Mouse (Mus musculus) lung, embryonic 16.5 days (tissue): ENCODE data around the gene Hoxd8. TPM values are rescaled to one million over a fixed set of nuclear protein-coding genes. Genes with fewer than 3 reads are reported as not detected.
A peak's percentile ranks its signal among the peaks of the same experiment; 100 is the strongest.

Source experiments
- ATAC-seq: fragments of 200-750 bp; cut with Nextera tagmentation; 2 replicates; pipeline ENCODE4 v1.8.0; 2017; ENCODE audit warnings: low read depth, mild to moderate bottlenecking, moderate library complexity
- H3K27ac ChIP-seq: fragments of 300-500 bp; sonication (generic); 2 replicates; pipeline ENCODE4 v1.5.1; 2014; ENCODE audit warnings: mild to moderate bottlenecking, control low read depth, low read length
- H3K27me3 ChIP-seq: fragments of 300-500 bp; sonication (generic); 2 replicates; pipeline ENCODE4 v1.6.1; 2014; ENCODE audit warnings: low read depth, low read length, mixed read lengths; ENCODE audit not compliant: control insufficient read depth, insufficient read depth
- H3K36me3 ChIP-seq: fragments of 300-500 bp; sonication (generic); 2 replicates; pipeline ENCODE4 v1.6.1; 2014; ENCODE audit warnings: low read length; ENCODE audit not compliant: control insufficient read depth, insufficient read depth
- H3K4me1 ChIP-seq: fragments of 300-500 bp; sonication (generic); replicated peaks from 2 replicates; pipeline ENCODE4 v1.6.1; 2014; ENCODE audit warnings: low read length, mixed read lengths; ENCODE audit not compliant: control insufficient read depth, insufficient read depth
- H3K4me2 ChIP-seq: fragments of 300-500 bp; sonication (generic); 2 replicates; pipeline ENCODE4 v1.6.1; 2014; ENCODE audit warnings: low read depth, low read length, control low read depth
- H3K4me3 ChIP-seq: fragments of 300-500 bp; sonication (generic); 2 replicates; pipeline ENCODE4 v1.5.1; 2014; ENCODE audit warnings: mild to moderate bottlenecking, low read length, control low read depth
- H3K9ac ChIP-seq: fragments of 300-500 bp; sonication (generic); 2 replicates; pipeline ENCODE4 v1.6.1; 2014; ENCODE audit warnings: low read length, control low read depth
- H3K9me3 ChIP-seq: fragments of 300-500 bp; sonication (generic); 2 replicates; pipeline ENCODE4 v1.6.1; 2016; ENCODE audit warnings: low read length; ENCODE audit not compliant: control insufficient read depth
- WGBS: fragments of 180-500 bp; shearing (Covaris S2); extraction: QIAGEN DNeasy Blood & Tissue Kit; methylation state at CpG from one replicate; pipeline ENCODE4 v1.1.7; 2014; 5-methylcytosine and 5-hydroxymethylcytosine counted together
- polyA plus RNA-seq: library from polyadenylated mRNA; unstranded; fragments of >200 nt; fragmentation: Nextera tagmentation; extraction: Ambion mirVana; gene quantifications from 2 replicates; pipeline ENCODE4 v1.2.1, GENCODE M21; 2015

The Hoxd8 gene
- polyA plus RNA-seq, 1 experiment from 2014 or later = 0.20 TPM

GRCm38 (mm10) chr2:74720955-74721491, 16.6 kb downstream of the Hoxd8 start:
- WGBS = 9% methylated on average over 5 of the region's 5 CpGs
- Histone ChIP-seq H3K27ac (no peak overlapping the region), H3K4me1 (no peaks in the 10 kb centered on the region; the same call in 1 of the 2 replicates), H3K27me3 (peaks cover 96% of the 10 kb centered on the region), H3K4me3 (no peak overlapping the region), H3K9me3 (no peaks in the 10 kb centered on the region), H3K4me2 (no peak overlapping the region), H3K9ac (no peak overlapping the region), H3K36me3 (no peaks in the 10 kb centered on the region)
- no peak for ATAC-seq

- WGBS = 10% methylated on average over 6 of the region's 6 CpGs
- H3K4me1 ChIP-seq = no peaks in the 10 kb centered on the region
- H3K4me2 ChIP-seq = no peak overlapping the region
- ATAC-seq = no peak
- H3K27ac ChIP-seq = no peak overlapping the region
- no peak overlapping the region for H3K4me3 ChIP-seq
- no peak overlapping the region for H3K9ac ChIP-seq
- no peaks in the 10 kb centered on the region for H3K9me3 ChIP-seq
- H3K36me3 ChIP-seq = no peaks in the 10 kb centered on the region
- H3K27me3 ChIP-seq = peaks cover 97% of the 10 kb centered on the region
These were observed 17.5 kb downstream of the Hoxd8 start for GRCm38 (mm10) chr2:74721882-74722281.

- no peak overlapping the region for H3K9ac ChIP-seq
- 9% methylated on average over 8 of the region's 8 CpGs for WGBS
- no peak overlapping the region for H3K4me3 ChIP-seq
- no peaks in the 10 kb centered on the region for H3K4me1 ChIP-seq
- peaks cover 97% of the 10 kb centered on the region for H3K27me3 ChIP-seq
- no peak for ATAC-seq
- no peaks in the 10 kb centered on the region for H3K36me3 ChIP-seq
- H3K9me3 ChIP-seq = no peaks in the 10 kb centered on the region
- H3K27ac ChIP-seq = no peak overlapping the region
- H3K4me2 ChIP-seq = no peak overlapping the region
These were observed 18.5 kb downstream of the Hoxd8 start for GRCm38 (mm10) chr2:74722949-74723348.

- Histone ChIP-seq H3K9me3 (no peaks in the 10 kb centered on the region), H3K4me3 (no peak overlapping the region), H3K27me3 (peaks cover 100% of the 10 kb centered on the region), H3K4me1 (no peaks in the 10 kb centered on the region), H3K9ac (no peak overlapping the region), H3K27ac (no peak overlapping the region), H3K36me3 (no peaks in the 10 kb centered on the region), H3K4me2 (no peak overlapping the region)
- 26% methylated on average over 7 of the region's 7 CpGs for WGBS
- ATAC-seq = no peak
These were observed 20.0 kb downstream of the Hoxd8 start for GRCm38 (mm10) chr2:74724244-74725015.

GRCm38 (mm10) chr2:74725171-74725570, 20.8 kb downstream of the Hoxd8 start:
- no peaks in the 10 kb centered on the region for H3K4me1 ChIP-seq
- no peak for ATAC-seq
- no peak overlapping the region for H3K9ac ChIP-seq
- no peak overlapping the region for H3K27ac ChIP-seq
- H3K27me3 ChIP-seq = peaks cover 98% of the 10 kb centered on the region
- no peak overlapping the region for H3K4me3 ChIP-seq
- H3K36me3 ChIP-seq = no peaks in the 10 kb centered on the region
- H3K9me3 ChIP-seq = no peaks in the 10 kb centered on the region
- WGBS = 6% methylated on average over 17 of the region's 17 CpGs
- H3K4me2 ChIP-seq = no peak overlapping the region

- Histone ChIP-seq H3K9me3 (no peaks in the 10 kb centered on the region), H3K36me3 (no peaks in the 10 kb centered on the region), H3K27ac (no peak within 1 kb of the TSS), H3K4me2 (peak within 1 kb of the TSS; percentile 26; the same call in 1 of the 2 replicates), H3K27me3 (peaks cover 97% of the 10 kb centered on the region), H3K9ac (no peak within 1 kb of the TSS), H3K4me3 (peak within 1 kb of the TSS; percentile 24), H3K4me1 (no peaks in the 10 kb centered on the region)
- ATAC-seq = no peak
- 11% methylated on average over 5 of the region's 5 CpGs for WGBS
These were observed 22.1 kb downstream of the Hoxd8 start, which contains the start of gene Gm28230 for GRCm38 (mm10) chr2:74726551-74726950. Gene Gm28230, plus strand, starts transcription at chr2:74726728.

- no peaks in the 10 kb centered on the region for H3K4me1 ChIP-seq
- H3K9ac ChIP-seq = no peak overlapping the region
- no peak overlapping the region for H3K27ac ChIP-seq
- H3K27me3 ChIP-seq = peaks cover 96% of the 10 kb centered on the region
- no peaks in the 10 kb centered on the region for H3K9me3 ChIP-seq
- H3K36me3 ChIP-seq = no peaks in the 10 kb centered on the region
- peak overlapping the region; percentile 26; the same call in 1 of the 2 replicates for H3K4me2 ChIP-seq
- 2% methylated on average over 36 of the region's 43 CpGs for WGBS
- no peak; the same call in 1 of the 2 replicates for ATAC-seq
- H3K4me3 ChIP-seq = peak overlapping the region; percentile 24
These were observed 22.7 kb downstream of the Hoxd8 start for GRCm38 (mm10) chr2:74726973-74727639.

- H3K27ac ChIP-seq = no peak overlapping the region
- H3K9ac ChIP-seq = no peak overlapping the region
- H3K27me3 ChIP-seq = peaks cover 96% of the 10 kb centered on the region
- ATAC-seq = no peak
- H3K4me2 ChIP-seq = peak overlapping the region; percentile 26; the same call in 1 of the 2 replicates
- WGBS = 2% methylated on average over 24 of the region's 25 CpGs
- no peaks in the 10 kb centered on the region for H3K4me1 ChIP-seq
- no peak overlapping the region for H3K4me3 ChIP-seq
- H3K9me3 ChIP-seq = no peaks in the 10 kb centered on the region
- no peaks in the 10 kb centered on the region for H3K36me3 ChIP-seq
These were observed 23.4 kb downstream of the Hoxd8 start for GRCm38 (mm10) chr2:74727640-74728302.

- Histone ChIP-seq H3K4me2 (no peak overlapping the region), H3K36me3 (no peaks in the 10 kb centered on the region), H3K9ac (no peak overlapping the region), H3K27me3 (peaks cover 96% of the 10 kb centered on the region), H3K4me1 (no peaks in the 10 kb centered on the region), H3K4me3 (no peak overlapping the region), H3K9me3 (no peaks in the 10 kb centered on the region), H3K27ac (no peak overlapping the region)
- WGBS = 7% methylated on average over 13 of the region's 13 CpGs
- no peak for ATAC-seq
These were observed 23.9 kb downstream of the Hoxd8 start for GRCm38 (mm10) chr2:74728303-74728680.
